Mouse (Mus musculus) heart, postnatal 0 days (tissue): Measurements from ENCODE around the gene Rnf208. TPM values are rescaled to one million over a fixed set of nuclear protein-coding genes. Genes with fewer than 3 reads are reported as not detected.
"Not testable (repeated sequence)": the region's sequence is repeated elsewhere in the genome, so short reads cannot be mapped to it uniquely, and the experiment has no call there.

Source experiments
- ATAC-seq: fragments of 200-750 bp; cut with Nextera tagmentation; 2 replicates; pipeline ENCODE4 v1.8.0; 2017; ENCODE audit warnings: low read depth, moderate number of reproducible peaks, moderate library complexity; ENCODE audit not compliant: insufficient read depth
- DNase-seq: peaks from one replicate; pipeline ENCODE4 v3.0.0-alpha.2; 2016; ENCODE audit warnings: low spot score
- H3K27ac ChIP-seq: fragments of 300-500 bp; sonication (generic); 2 replicates; pipeline ENCODE4 v1.5.1; 2014; ENCODE audit warnings: low read depth, mild to moderate bottlenecking
- H3K27me3 ChIP-seq: fragments of 300-500 bp; sonication (generic); 2 replicates; pipeline ENCODE4 v1.6.1; 2014; ENCODE audit warnings: low read length, mixed read lengths; ENCODE audit not compliant: control insufficient read depth, insufficient read depth
- H3K36me3 ChIP-seq: fragments of 300-500 bp; sonication (generic); replicated peaks from 2 replicates; pipeline ENCODE4 v1.6.1; 2014; ENCODE audit warnings: low read length, mixed read lengths; ENCODE audit not compliant: control insufficient read depth, insufficient read depth
- H3K4me1 ChIP-seq: fragments of 300-500 bp; sonication (generic); 2 replicates; pipeline ENCODE4 v1.6.1; 2014; ENCODE audit warnings: antibody characterized with exemption; ENCODE audit not compliant: control insufficient read depth, insufficient read depth
- H3K4me2 ChIP-seq: fragments of 300-500 bp; sonication (generic); 2 replicates; pipeline ENCODE4 v1.6.1; 2014; ENCODE audit warnings: low read depth, mild to moderate bottlenecking, low read length, moderate library complexity
- H3K4me3 ChIP-seq: fragments of 300-500 bp; sonication (generic); 2 replicates; pipeline ENCODE4 v1.5.1; 2014; ENCODE audit warnings: low read depth, low read length
- H3K9ac ChIP-seq: fragments of 300-500 bp; sonication (generic); replicated peaks from 2 replicates; pipeline ENCODE4 v1.6.1; 2014; ENCODE audit warnings: low read depth, low read length, mixed read lengths
- H3K9me3 ChIP-seq: fragments of 300-500 bp; sonication (generic); replicated peaks from 2 replicates; pipeline ENCODE4 v1.6.1; 2016; ENCODE audit warnings: low read length; ENCODE audit not compliant: control insufficient read depth
- CTCF ChIP-seq: IDR thresholded peaks from 2 replicates; pipeline ENCODE4 v1.5.1; 2016; ENCODE audit warnings: antibody characterized with exemption, control low read depth, low read depth
- EP300 ChIP-seq: IDR thresholded peaks from 2 replicates; pipeline ENCODE4 v1.6.1; 2016; ENCODE audit warnings: antibody characterized with exemption, low read depth
- WGBS: fragments of 180-500 bp; shearing (Covaris S2); extraction: QIAGEN DNeasy Blood & Tissue Kit; methylation state at CpG from one replicate; pipeline ENCODE4 v1.1.7; 2014; 5-methylcytosine and 5-hydroxymethylcytosine counted together
- polyA plus RNA-seq: library from polyadenylated mRNA; unstranded; fragments of >200 nt; fragmentation: Nextera tagmentation; extraction: Ambion mirVana; gene quantifications from 2 replicates; pipeline ENCODE4 v1.2.1, GENCODE M21; 2015
- total RNA-seq: library from RNA; depleted of rRNA; stranded (reverse); fragments of >200 nt; gene quantifications from 2 replicates; pipeline ENCODE4 v1.2.3, GENCODE M21; 2014; ENCODE audit warnings: low replicate concordance

Rnf208 gene
- total and polyA plus RNA-seq, 2 experiments from 2014 or later, result 0.92 to 2.4 TPM

DNA sequence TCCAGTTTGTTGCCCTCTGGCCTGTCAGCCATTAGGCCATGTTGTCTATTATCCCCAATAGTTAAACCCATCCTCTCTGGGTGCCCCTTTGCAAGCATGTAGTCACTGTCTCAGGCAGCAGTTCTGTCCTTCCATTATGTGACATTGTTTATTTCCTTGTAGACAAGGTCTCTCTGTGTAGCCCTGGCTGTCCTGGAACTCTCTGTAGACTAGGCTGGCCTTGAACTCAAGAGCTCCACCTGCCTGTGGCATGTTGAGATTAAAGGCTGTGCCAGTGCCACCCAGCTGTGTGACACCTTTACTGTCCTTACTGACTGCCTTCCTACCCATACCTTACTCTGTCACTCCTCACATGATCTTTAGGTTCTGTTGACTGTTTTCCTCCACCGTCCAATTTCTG is 10.3 kb downstream of the Rnf208 start:
- no peak overlapping the region for H3K4me3 ChIP-seq
- peaks cover 6% of the 10 kb centered on the region for H3K4me1 ChIP-seq
- ATAC-seq (no peak), DNase-seq (no peak)
- no peak overlapping the region for H3K9ac ChIP-seq
- no peak overlapping the region for H3K27ac ChIP-seq
- peaks cover 43% of the 10 kb centered on the region for H3K36me3 ChIP-seq
- TF ChIP-seq EP300 (no peak), CTCF (peak; percentile 22)
- WGBS, result 88% methylated on average over 1 of the region's 1 CpGs
- no peak overlapping the region for H3K4me2 ChIP-seq
- H3K27me3 ChIP-seq, result no peaks in the 10 kb centered on the region
- H3K9me3 ChIP-seq, result no peaks in the 10 kb centered on the region

DNA sequence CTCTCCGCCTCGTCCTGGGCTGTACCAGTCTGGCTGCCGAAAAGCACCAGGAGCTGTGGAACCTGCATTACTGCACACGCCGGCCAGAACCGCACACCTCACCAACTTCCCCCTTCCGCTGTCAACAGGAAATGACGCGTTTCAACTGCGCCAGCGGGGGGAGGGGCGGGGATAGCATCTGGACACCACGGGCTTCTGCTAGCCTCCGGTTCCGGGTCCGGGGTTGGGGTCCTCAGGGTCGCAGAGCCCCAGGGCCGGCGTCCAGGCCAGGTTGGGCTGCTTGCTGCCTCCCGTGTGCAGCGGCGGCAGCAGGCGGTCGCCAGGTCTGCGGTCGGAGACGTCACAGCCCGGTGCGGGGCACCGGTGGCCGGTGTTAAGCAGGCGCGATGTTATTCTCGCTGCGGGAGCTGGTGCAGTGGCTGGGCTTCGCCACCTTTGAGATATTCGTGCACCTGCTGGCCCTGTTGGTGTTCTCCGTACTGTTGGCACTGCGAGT is 13.3 kb downstream of the Rnf208 start, which contains the start of gene Tmem203:
TSS of gene Tmem203 (plus strand) at position 156 of the 496 bp plus-strand sequence.
- peak; percentile 92 for ATAC-seq
- DNase-seq, result peak; percentile 86
- H3K27me3 ChIP-seq, result no peaks in the 10 kb centered on the region
- peak within 1 kb of the TSS; percentile 93 for H3K4me2 ChIP-seq
- H3K36me3 ChIP-seq, result peaks cover 30% of the 10 kb centered on the region
- H3K4me1 ChIP-seq, result peaks cover 6% of the 10 kb centered on the region
- under 1% methylated on average over 38 of the region's 39 CpGs for WGBS
- TF ChIP-seq EP300 (peak; percentile 74), CTCF (no peak)
- H3K9me3 ChIP-seq, result no peaks in the 10 kb centered on the region
- H3K27ac ChIP-seq, result peak within 1 kb of the TSS; percentile 85
- peak within 1 kb of the TSS; percentile 93 for H3K4me3 ChIP-seq
- H3K9ac ChIP-seq, result peak within 1 kb of the TSS; percentile 89

DNA sequence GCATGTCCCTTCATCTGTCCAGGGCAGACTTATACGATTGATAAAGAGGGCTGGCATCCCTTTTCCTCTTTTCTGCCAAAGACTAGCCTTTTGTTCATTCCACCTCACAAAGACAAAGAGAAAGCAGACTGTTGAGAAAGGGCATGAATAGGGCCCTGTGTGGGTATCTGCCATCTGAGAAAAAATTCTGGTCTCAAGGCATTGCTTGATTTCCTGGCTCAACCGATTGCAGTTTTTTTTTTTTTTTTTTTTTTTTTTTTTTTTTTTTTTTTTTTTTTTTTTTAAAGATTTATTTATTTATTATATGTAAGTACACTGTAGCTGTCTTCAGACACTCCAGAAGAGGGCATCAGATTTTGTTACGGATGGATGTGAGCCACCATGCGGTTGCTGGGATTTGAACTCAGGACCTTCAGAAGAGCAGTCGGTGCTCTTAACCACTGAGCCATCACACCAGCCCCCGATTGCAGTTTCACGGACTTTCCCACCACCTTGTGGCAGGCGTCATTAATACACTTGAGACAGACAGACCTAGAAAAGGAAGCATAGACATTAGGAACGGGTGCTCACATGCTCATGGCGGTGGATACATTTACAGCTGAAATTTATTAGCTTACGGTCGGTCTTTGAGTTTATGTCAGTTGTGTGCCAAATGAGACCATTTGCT is 14.5 kb downstream of the Rnf208 start:
- peak; percentile 17; the same call in 1 of the 2 replicates for TF ChIP-seq CTCF
- not testable (repeated sequence) for H3K9me3 ChIP-seq, H3K27me3 ChIP-seq, DNase-seq, ATAC-seq, H3K27ac ChIP-seq, H3K4me1 ChIP-seq
- WGBS, result 54% methylated on average over 10 of the region's 12 CpGs
- Histone ChIP-seq H3K9ac (peak overlapping the region; percentile 89; the same call in 1 of the 2 replicates), H3K4me2 (peak overlapping the region; percentile 93), H3K4me3 (peak overlapping the region; percentile 93), H3K36me3 (peaks cover 18% of the 10 kb centered on the region)

DNA sequence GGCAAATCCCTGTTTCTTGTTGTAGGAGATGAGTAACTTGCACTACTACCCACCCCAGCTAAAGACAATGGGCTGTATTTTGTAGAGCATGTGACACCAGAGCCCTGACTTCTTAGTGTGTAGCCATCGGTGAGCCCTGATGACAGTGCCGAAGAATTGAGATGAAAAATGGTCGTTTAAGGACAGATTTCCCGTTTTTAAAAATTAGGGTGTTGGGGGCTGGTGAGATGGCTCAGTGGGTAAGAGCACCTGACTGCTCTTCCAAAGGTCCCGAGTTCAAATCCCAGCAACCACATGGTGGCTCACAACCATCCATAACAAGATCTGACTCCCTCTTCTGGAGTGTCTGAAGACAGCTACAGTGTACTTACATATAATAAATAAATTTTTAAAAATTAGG is 15.2 kb downstream of the Rnf208 start:
- H3K9ac ChIP-seq, H3K4me1 ChIP-seq, DNase-seq, H3K4me2 ChIP-seq, H3K27ac ChIP-seq, ATAC-seq, H3K27me3 ChIP-seq, H3K4me3 ChIP-seq, H3K9me3 ChIP-seq: not testable (repeated sequence)
- H3K36me3 ChIP-seq, result 0 out of 2 replicates have a peak, but pooled peaks cover 11% of the 10 kb centered on the region
- WGBS, result 81% methylated on average over 5 of the region's 5 CpGs

DNA sequence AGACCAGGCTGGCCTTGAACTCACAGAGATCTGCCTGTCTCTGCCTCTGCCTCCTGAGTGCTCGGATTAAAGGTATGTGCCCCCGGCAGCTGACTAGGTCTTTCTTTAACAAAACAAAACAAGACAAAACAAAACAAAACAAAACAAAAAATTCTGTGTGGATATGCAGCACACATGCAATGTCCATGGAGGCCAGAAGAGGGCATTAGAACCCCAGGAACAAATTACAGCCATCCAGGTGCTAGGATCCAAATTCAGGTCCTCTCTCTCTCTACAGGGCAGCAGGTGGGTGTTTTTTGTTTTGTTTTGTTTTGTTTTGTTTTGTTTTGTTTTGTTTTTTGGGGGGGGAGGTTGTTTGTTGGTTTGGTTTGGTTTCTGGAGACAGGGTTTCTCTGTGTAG is 16.8 kb downstream of the Rnf208 start:
- H3K4me1 ChIP-seq, result peaks cover 14% of the 10 kb centered on the region
- H3K9me3 ChIP-seq, result no peaks in the 10 kb centered on the region
- DNase-seq (no peak), ATAC-seq (no peak)
- no peak overlapping the region for H3K4me2 ChIP-seq
- no peak for TF ChIP-seq EP300
- peak; percentile 41 for TF ChIP-seq CTCF
- H3K27me3 ChIP-seq, result no peaks in the 10 kb centered on the region
- H3K4me3 ChIP-seq, result no peak overlapping the region
- no peaks in the 10 kb centered on the region for H3K36me3 ChIP-seq
- WGBS, result 60% methylated on average over 2 of the region's 2 CpGs
- no peak overlapping the region for H3K27ac ChIP-seq
- no peak overlapping the region for H3K9ac ChIP-seq
